Mouse (Mus musculus) lung, embryonic 14.5 days (tissue): ENCODE measurements at regions not wholly inside any gene's neighbourhood (a gene's known extent, or its start where the extent isn't known, plus 50 kb on each side); places are given as distances from the start of the nearest gene placed in this dataset.
A peak's percentile ranks its signal among the peaks of the same experiment; 100 is the strongest.

Experiments
- ATAC-seq: fragments of 200-750 bp; cut with Nextera tagmentation; 2 replicates; pipeline ENCODE4 v1.8.0; 2017; ENCODE audit warnings: mild to moderate bottlenecking, moderate TSS enrichment, moderate library complexity; ENCODE audit not compliant: insufficient read depth
- DNase-seq: peaks from one replicate; pipeline ENCODE4 v3.0.0-alpha.2; 2015
- H3K27ac ChIP-seq: fragments of 300-500 bp; sonication (generic); 2 replicates; pipeline ENCODE4 v1.5.1; 2014; ENCODE audit warnings: low read depth, mild to moderate bottlenecking, moderate library complexity
- H3K27me3 ChIP-seq: fragments of 300-500 bp; sonication (generic); 2 replicates; pipeline ENCODE4 v1.6.1; 2014; ENCODE audit warnings: low read length, control low read depth; ENCODE audit not compliant: insufficient read depth
- H3K36me3 ChIP-seq: fragments of 300-500 bp; sonication (generic); 2 replicates; pipeline ENCODE4 v1.6.1; 2014; ENCODE audit warnings: control low read depth; ENCODE audit not compliant: insufficient read depth
- H3K4me1 ChIP-seq: fragments of 300-500 bp; sonication (generic); 2 replicates; pipeline ENCODE4 v1.6.1; 2014; ENCODE audit warnings: antibody characterized with exemption, control low read depth; ENCODE audit not compliant: insufficient read depth
- H3K4me2 ChIP-seq: fragments of 300-500 bp; sonication (generic); 2 replicates; pipeline ENCODE4 v1.6.1; 2014; ENCODE audit warnings: mild to moderate bottlenecking
- H3K4me3 ChIP-seq: fragments of 300-500 bp; sonication (generic); 2 replicates; pipeline ENCODE4 v1.5.1; 2014; ENCODE audit warnings: low read depth, low read length
- H3K9ac ChIP-seq: fragments of 300-500 bp; sonication (generic); 2 replicates; pipeline ENCODE4 v1.6.1; 2014
- H3K9me3 ChIP-seq: fragments of 300-500 bp; sonication (generic); 2 replicates; pipeline ENCODE4 v1.6.1; 2016; ENCODE audit warnings: low read depth, low read length, control low read depth
- CTCF ChIP-seq: IDR thresholded peaks from 2 replicates; pipeline ENCODE4 v1.5.1; 2016; ENCODE audit warnings: antibody characterized with exemption, low read depth
- whole genome bisulfite sequencing: fragments of 180-500 bp; shearing (Covaris S2); extraction: QIAGEN DNeasy Blood & Tissue Kit; methylation state at CpG from one replicate; pipeline ENCODE4 v1.1.7; 2014; 5-methylcytosine and 5-hydroxymethylcytosine counted together

GRCm38 (mm10) chr5:119587239-119587811 lies 83.1 kb upstream of the Tbx3 start:
- H3K9ac ChIP-seq = no peak overlapping the region
- H3K4me3 ChIP-seq = no peak overlapping the region
- H3K4me2 ChIP-seq = no peak overlapping the region
- peak; percentile 55 for DNase-seq
- ATAC-seq = peak; percentile 36; the same call in 1 of the 2 replicates
- H3K36me3 ChIP-seq = no peaks in the 10 kb centered on the region
- 29% methylated on average over 12 of the region's 12 CpGs for WGBS
- no peak for TF ChIP-seq CTCF
- no peak overlapping the region for H3K27ac ChIP-seq
- no peaks in the 10 kb centered on the region for H3K27me3 ChIP-seq
- H3K4me1 ChIP-seq = peaks cover 13% of the 10 kb centered on the region
- H3K9me3 ChIP-seq = no peaks in the 10 kb centered on the region

- 16% methylated on average over 9 of the region's 9 CpGs for WGBS
- DNase-seq (peak; percentile 47), ATAC-seq (peak; percentile 67; the same call in 1 of the 2 replicates)
- no peak for TF ChIP-seq CTCF
- Histone ChIP-seq H3K4me1 (peaks cover 13% of the 10 kb centered on the region), H3K27me3 (no peaks in the 10 kb centered on the region), H3K36me3 (no peaks in the 10 kb centered on the region), H3K9ac (no peak overlapping the region), H3K4me2 (0 out of 2 replicates have a peak overlapping the region, but pooled peaks have one; percentile 10), H3K27ac (peak overlapping the region; percentile 36; the same call in 1 of the 2 replicates), H3K9me3 (no peaks in the 10 kb centered on the region), H3K4me3 (no peak overlapping the region)
Observed at GRCm38 (mm10) chr5:119588340-119589272, 81.9 kb upstream of the Tbx3 start.

GRCm38 (mm10) chr5:119591271-119591670 lies 79.2 kb upstream of the Tbx3 start:
- H3K27ac ChIP-seq = no peak overlapping the region
- H3K27me3 ChIP-seq = no peaks in the 10 kb centered on the region
- H3K9ac ChIP-seq = no peak overlapping the region
- no peak for TF ChIP-seq CTCF
- no peak for ATAC-seq
- WGBS = 77% methylated on average over 5 of the region's 5 CpGs
- no peak overlapping the region for H3K4me2 ChIP-seq
- no peak overlapping the region for H3K4me3 ChIP-seq
- H3K9me3 ChIP-seq = no peaks in the 10 kb centered on the region
- no peak for DNase-seq
- H3K36me3 ChIP-seq = no peaks in the 10 kb centered on the region
- peaks cover 13% of the 10 kb centered on the region for H3K4me1 ChIP-seq

- H3K27me3 ChIP-seq = no peaks in the 10 kb centered on the region
- H3K4me2 ChIP-seq = no peak overlapping the region
- H3K27ac ChIP-seq = no peak overlapping the region
- no peak for ATAC-seq
- H3K4me3 ChIP-seq = no peak overlapping the region
- DNase-seq = no peak
- peaks cover 20% of the 10 kb centered on the region for H3K4me1 ChIP-seq
- H3K36me3 ChIP-seq = no peaks in the 10 kb centered on the region
- 70% methylated on average over 10 of the region's 10 CpGs for WGBS
- H3K9me3 ChIP-seq = no peaks in the 10 kb centered on the region
- TF ChIP-seq CTCF = no peak
- H3K9ac ChIP-seq = no peak overlapping the region
Observed at GRCm38 (mm10) chr5:119592891-119593290, 77.6 kb upstream of the Tbx3 start.

- Histone ChIP-seq H3K4me2 (no peak overlapping the region), H3K4me3 (no peak overlapping the region), H3K27ac (no peak overlapping the region), H3K36me3 (no peaks in the 10 kb centered on the region), H3K27me3 (no peaks in the 10 kb centered on the region), H3K4me1 (peaks cover 8% of the 10 kb centered on the region), H3K9me3 (no peaks in the 10 kb centered on the region), H3K9ac (no peak overlapping the region)
- DNase-seq = no peak
- TF ChIP-seq CTCF = no peak
- no peak for ATAC-seq
- WGBS = 84% methylated on average over 8 of the region's 8 CpGs
Observed at GRCm38 (mm10) chr5:119594541-119594940, 75.9 kb upstream of the Tbx3 start.

- DNase-seq = no peak
- no peak overlapping the region for H3K4me2 ChIP-seq
- H3K4me3 ChIP-seq = no peak overlapping the region
- H3K9me3 ChIP-seq = no peaks in the 10 kb centered on the region
- no peaks in the 10 kb centered on the region for H3K27me3 ChIP-seq
- H3K9ac ChIP-seq = no peak overlapping the region
- peaks cover 8% of the 10 kb centered on the region for H3K4me1 ChIP-seq
- no peaks in the 10 kb centered on the region for H3K36me3 ChIP-seq
- WGBS = 81% methylated on average over 19 of the region's 19 CpGs
- TF ChIP-seq CTCF = no peak
- H3K27ac ChIP-seq = peak overlapping the region; percentile 18; the same call in 1 of the 2 replicates
- ATAC-seq = 0 out of 2 replicates have a peak, but pooled peaks have one; percentile 9
Observed at GRCm38 (mm10) chr5:119596295-119596993, 74.0 kb upstream of the Tbx3 start.
